Mouse (Mus musculus) kidney, adult 2 months (tissue): ENCODE measurements at regions not wholly inside any gene's neighbourhood (a gene's known extent, or its start where the extent isn't known, plus 50 kb on each side); places are given as distances from the start of the nearest gene placed in this dataset.

Experiments
- CTCF ChIP-seq: fragments of 200-500 bp; conservative IDR thresholded peaks from 2 replicates; pipeline ENCODE4 v1.5.1; 2011; ENCODE audit warnings: low read depth, mild to moderate bottlenecking, control low read depth, low read length, moderate library complexity, mixed read lengths; ENCODE audit not compliant: insufficient read depth, insufficient read length
- POLR2A ChIP-seq: fragments of 200-500 bp; IDR thresholded peaks from one replicate; pipeline ENCODE4 v1.6.1; 2011; ENCODE audit warnings: low read depth, low read length, control low read depth

GRCm38 (mm10) chr14:74222093-74222492 is 418.5 kb upstream of the Htr2a start:
- TF ChIP-seq POLR2A, result no peak
- TF ChIP-seq CTCF, result no peak
